Mouse (Mus musculus) cerebellum, adult 18-20 months (tissue): Measurements from ENCODE around the gene Scg5.

Experiments
- DNase-seq, 2 experiments: peaks; one replicate each; pipeline ENCODE4 v3.0.0; 2021

The Scg5 gene

DNA sequence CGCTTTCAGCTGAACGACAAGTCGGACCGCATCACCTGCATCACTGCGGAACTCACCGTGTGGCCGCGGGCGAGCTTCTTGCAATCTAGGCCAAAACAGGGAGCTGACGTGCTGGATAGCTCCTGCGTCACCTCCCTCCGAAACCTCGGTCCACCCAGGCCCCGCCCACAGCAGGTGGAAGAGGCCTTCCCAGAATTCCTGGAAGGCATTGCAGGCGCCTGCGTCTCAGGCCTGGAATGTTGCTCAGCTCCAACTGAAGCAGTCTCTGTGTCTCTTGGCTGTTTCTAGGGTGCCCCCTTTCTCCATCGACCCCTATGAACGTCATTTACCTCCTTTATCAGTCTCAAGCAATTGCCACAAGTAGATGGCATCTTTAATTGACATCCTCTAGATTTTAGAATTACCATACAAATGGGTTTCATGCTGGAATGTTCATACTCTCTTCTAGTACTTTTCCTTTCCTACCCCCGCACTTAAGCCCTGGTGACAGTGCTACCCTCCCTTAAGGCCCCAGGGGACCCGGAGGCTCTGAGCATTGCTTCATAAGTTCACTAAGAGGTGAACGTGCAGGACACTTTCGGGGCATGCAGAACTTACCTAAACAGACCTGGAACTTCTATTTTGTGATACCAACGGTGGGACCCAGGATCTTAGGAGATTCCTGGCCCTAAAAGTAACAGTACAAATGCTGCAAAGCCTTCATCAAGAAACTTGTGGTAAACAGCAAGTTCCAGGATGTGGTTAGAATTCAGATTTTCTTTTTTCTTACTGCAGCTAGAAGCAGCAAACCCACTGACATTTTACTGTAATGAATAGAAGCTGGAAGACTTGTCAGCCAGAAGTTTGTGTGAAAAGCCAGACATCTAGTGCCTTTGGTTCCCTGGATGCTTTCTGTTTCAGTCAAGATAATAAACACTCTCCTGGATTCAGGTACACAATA, at the start of gene Scg5:
Gene Scg5, minus strand, starts transcription at position 179 of the 940 bp plus-strand sequence.
- peak; percentile 93 to 97 for DNase-seq

DNA sequence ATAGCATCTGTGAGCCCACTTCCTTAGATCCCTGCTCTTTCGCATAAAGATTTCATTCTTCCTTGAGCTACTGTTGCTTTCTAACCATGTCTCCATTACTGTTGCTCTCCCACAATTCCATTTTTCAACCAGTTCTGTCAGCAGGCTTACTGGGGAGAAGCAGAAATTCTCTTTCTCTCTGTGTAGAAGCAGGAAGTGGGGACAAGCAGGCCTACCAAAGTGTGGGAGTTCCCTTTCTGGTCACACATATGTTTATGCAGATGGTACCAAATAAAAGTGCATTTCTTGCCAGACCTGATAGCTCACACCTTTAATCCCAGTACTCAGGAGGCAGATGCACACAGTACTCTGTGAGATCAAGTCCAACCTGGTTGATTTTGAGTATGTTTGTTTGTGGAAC, 41.2 kb upstream of the Scg5 start:
- DNase-seq = no peak

DNA sequence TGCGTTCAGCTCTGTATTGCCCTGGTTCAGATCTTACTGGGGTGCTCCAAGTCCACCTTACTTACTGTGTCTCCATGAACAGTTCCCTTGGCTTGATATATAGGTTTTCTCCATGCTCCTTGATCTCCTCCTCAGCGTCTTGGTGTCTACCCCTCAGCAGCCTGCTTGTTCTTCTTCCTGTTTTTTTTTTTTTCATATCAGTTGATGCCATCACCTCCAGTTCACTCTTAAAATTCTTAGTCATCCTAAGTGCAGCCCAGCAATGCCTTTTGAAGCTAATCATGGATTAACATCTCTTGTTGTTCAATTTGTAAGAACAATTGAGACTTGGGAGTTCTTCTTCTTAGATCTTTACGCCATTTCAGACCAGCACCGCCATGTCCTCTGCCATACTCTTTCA, 39.5 kb upstream of the Scg5 start:
- DNase-seq = no peak

GRCm38 (mm10) chr2:113866155-113866554, 37.2 kb upstream of the Scg5 start:
- DNase-seq = no peak

GRCm38 (mm10) chr2:113849141-113849540, 20.2 kb upstream of the Scg5 start:
- DNase-seq = peak in 1 of 2 experiments; percentile 13

DNA sequence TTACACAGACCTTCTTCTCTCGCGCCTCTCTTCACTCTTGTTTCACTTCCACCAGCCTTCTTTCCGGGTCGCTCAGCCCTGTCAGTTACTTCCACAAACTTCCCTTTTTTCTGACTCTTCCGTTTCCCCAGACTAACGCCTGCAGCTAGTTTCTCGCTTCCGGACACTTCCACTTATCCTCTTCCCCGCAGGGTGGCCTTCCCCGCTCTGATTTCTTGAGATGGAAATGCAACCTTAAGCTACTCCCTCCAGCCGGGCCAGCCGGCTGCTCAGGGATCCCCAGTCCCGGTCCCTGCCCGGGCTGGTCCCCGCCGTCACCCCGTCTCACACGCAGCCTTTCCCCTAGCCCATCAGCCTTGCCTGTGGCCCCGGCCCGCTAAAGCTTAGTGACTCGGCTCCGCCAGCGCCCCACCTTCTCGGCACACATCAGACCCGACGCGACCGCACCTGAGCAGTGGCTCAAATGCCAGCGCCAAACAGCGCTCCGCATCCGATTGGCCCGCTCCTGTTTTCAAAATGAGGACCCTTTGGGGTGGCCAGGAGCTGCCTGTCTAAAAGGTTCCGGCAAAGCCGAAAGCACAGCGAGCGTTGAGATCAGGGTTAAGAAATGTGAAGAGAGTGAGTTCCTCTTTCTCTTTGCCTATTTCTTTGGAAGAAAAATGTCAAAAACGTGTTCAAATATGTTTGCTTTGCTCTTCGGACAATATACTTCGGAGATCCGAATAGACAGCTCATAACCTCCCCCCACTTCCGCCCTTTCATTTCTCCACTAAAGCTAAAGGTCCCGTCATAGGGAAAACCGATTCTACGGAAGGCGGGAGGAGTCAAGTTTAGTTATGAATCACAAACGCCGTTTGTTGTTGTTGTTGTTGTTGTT, 19.6 kb upstream of the Scg5 start, which contains the start of gene Arhgap11a:
Gene Arhgap11a, minus strand, starts transcription at position 417 of the 877 bp plus-strand sequence.
- peak; percentile 88 to 92 for DNase-seq

- DNase-seq = peak in 1 of 2 experiments; percentile 6
Observed at GRCm38 (mm10) chr2:113847678-113848244, 18.8 kb upstream of the Scg5 start.

- DNase-seq = no peak
Observed at GRCm38 (mm10) chr2:113845081-113845480, 16.2 kb upstream of the Scg5 start.

GRCm38 (mm10) chr2:113841656-113842437, 12.9 kb upstream of the Scg5 start:
- DNase-seq = no peak

- no peak for DNase-seq
Observed at GRCm38 (mm10) chr2:113839488-113839887, 10.6 kb upstream of the Scg5 start.

- DNase-seq = no peak
Observed at GRCm38 (mm10) chr2:113835219-113835618, 6.3 kb upstream of the Scg5 start.

DNA sequence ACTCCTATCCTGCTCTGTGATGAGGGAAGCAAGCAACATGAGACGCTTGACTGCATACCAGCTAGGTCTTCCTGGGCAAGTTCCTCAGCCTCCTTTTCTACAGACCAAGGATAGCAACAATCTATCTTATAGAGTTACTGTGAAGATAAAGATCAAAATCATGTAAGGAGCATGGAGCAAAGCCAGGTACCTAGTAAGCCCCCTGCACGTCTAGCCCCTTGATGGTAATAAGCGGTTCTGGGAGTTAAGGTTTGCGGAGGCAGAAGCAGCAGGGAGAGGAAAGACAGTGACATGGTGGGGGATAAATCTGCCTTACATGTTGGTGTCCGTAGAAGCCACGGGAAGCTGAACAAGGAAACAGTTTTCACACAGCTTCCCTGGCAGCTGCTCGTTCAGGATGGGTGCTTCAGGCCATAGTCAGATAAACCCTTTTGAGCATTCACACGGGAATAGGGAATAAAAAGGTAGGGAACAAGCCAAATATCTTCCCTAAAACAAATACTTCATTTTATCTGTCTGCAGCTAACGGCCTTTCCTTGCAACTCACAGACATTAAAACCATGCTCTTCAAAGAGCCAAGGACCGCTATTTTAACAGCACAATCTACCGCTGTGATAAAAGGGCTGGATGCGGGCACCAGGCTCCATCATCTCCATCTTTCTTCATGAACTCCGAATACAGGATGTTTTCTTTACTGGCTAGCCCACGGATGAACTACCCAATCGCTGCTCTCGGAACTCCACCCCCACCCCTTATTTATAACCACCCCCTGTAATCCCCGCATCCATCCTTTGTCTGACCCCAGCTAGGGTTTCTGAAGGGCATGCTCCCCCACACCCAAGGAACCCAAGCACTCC, 607 bp downstream of the Scg5 start:
- DNase-seq = peak in 1 of 2 experiments; percentile 26

- peak; percentile 56 to 68 for DNase-seq
Observed at GRCm38 (mm10) chr2:113823909-113824308, 5.0 kb downstream of the Scg5 start.

GRCm38 (mm10) chr2:113822367-113822766, 6.6 kb downstream of the Scg5 start:
- peak in 1 of 2 experiments; percentile 10 for DNase-seq

GRCm38 (mm10) chr2:113821176-113821734, 7.7 kb downstream of the Scg5 start:
- peak in 1 of 2 experiments; percentile 12 for DNase-seq

GRCm38 (mm10) chr2:113820117-113820516, 8.8 kb downstream of the Scg5 start:
- DNase-seq = no peak

GRCm38 (mm10) chr2:113817681-113818606, 11.0 kb downstream of the Scg5 start:
- DNase-seq = peak; percentile 37 to 41

DNA sequence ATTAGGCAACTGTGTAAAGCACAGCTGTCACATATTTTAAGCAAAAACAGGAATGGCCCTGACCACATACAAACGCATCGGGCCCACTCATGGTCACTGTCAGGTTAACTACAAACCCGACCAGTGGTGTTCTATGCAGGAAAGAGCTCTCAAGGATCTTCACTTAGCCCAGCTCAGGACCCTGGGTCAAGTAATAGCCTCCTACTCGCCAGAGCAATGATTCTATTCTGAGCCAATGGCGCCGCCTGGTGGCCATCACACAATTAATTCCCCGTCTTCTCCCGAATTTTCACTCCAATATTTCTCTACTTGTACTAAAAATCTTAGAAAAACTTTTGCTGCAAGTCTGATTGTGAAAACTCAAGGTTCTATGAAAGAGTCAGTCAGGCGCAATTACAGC, 21.3 kb downstream of the Scg5 start:
- DNase-seq = peak; percentile 63 to 81

GRCm38 (mm10) chr2:113806851-113807577, 21.9 kb downstream of the Scg5 start:
- DNase-seq = peak; percentile 59 to 65
